Comparison of ENCODE assay signal across 12 mouse cellular contexts in genomic region chr6:99652341-99652740, GRCm38 (mm10). TPM values are rescaled to one million over a fixed set of nuclear protein-coding genes. Genes with fewer than 3 reads are reported as not detected.
A peak's percentile ranks its signal among the peaks of the same experiment; 100 is the strongest.
DNase-seq lines count a peak whose midpoint lies in the region; ATAC-seq and TF ChIP-seq lines count a peak whose summit lies in the region.
"Had no signal": no experiment of that assay in that cellular context is flagged by ENCODE, and none has a peak within 500 bp of the region (broad histone marks: within the 10 kb centered on the region; RNA-seq: fewer than 3 reads in every experiment).

No protein-coding gene starts in this region.

- TF ChIP-seq EP300 in lung, postnatal 0 days (IDR thresholded peaks at IDR 0.05): no peak

- no peak overlapping the region for H3K4me2 ChIP-seq in lung, postnatal 0 days (replicated peaks; ENCODE audit: low read depth, low read length)
- no peak overlapping the region for H3K4me2 ChIP-seq in midbrain, embryonic 15.5 days
- H3K4me2 ChIP-seq: kidney, embryonic 15.5 days; liver, embryonic 15.5 days had no signal

- H3K27ac ChIP-seq in gastrocnemius, adult 2 months: no peak overlapping the region
- H3K27ac ChIP-seq in lung, postnatal 0 days (ENCODE audit: low read length): no peak overlapping the region
- no peak overlapping the region for H3K27ac ChIP-seq in midbrain, embryonic 15.5 days
- H3K27ac ChIP-seq: kidney, embryonic 15.5 days; liver, embryonic 15.5 days had no signal

- no peaks in the 10 kb centered on the region for H3K36me3 ChIP-seq in lung, postnatal 0 days (ENCODE audit: insufficient read depth, low read length)
- no peaks in the 10 kb centered on the region for H3K36me3 ChIP-seq in midbrain, embryonic 15.5 days (replicated peaks)
- H3K36me3 ChIP-seq: liver, embryonic 15.5 days had no signal

- TF ChIP-seq CTCF in gastrocnemius, adult 2 months (IDR thresholded peaks at IDR 0.05): peak; percentile 23
- peak; percentile 46 for TF ChIP-seq CTCF in lung, postnatal 0 days (IDR thresholded peaks at IDR 0.05)
- TF ChIP-seq CTCF in lung, adult 2 months (IDR thresholded peaks at IDR 0.05; ENCODE audit: insufficient read depth, low read length): no peak

- H3K4me3 ChIP-seq in gastrocnemius, adult 2 months: no peak overlapping the region
- no peak overlapping the region for H3K4me3 ChIP-seq in lung, postnatal 0 days (ENCODE audit: low read depth, low read length)
- no peak overlapping the region for H3K4me3 ChIP-seq in lung, adult 2 months (replicated peaks; ENCODE audit: extremely low read depth, low read depth, low read length)
- no peak overlapping the region for H3K4me3 ChIP-seq in midbrain, embryonic 15.5 days
- H3K4me3 ChIP-seq: kidney, embryonic 15.5 days; liver, embryonic 15.5 days had no signal

- H3K4me1 ChIP-seq in lung, postnatal 0 days (ENCODE audit: insufficient read depth, low read depth, low read length): no peaks in the 10 kb centered on the region
- H3K4me1 ChIP-seq in lung, adult 2 months (ENCODE audit: control insufficient read depth, insufficient read depth, low read length): peaks cover 15% of the 10 kb centered on the region
- peaks cover 10% of the 10 kb centered on the region for H3K4me1 ChIP-seq in midbrain, embryonic 15.5 days
- H3K4me1 ChIP-seq: kidney, embryonic 15.5 days; liver, embryonic 15.5 days had no signal

- no peak for TF ChIP-seq POLR2A in lung, adult 2 months (IDR thresholded peaks at IDR 0.05; ENCODE audit: borderline replicate concordance, extremely low read depth, low read depth, low read length)

- no peaks in the 10 kb centered on the region for H3K9me3 ChIP-seq in lung, postnatal 0 days (ENCODE audit: low read length)
- no peaks in the 10 kb centered on the region for H3K9me3 ChIP-seq in midbrain, embryonic 15.5 days
- H3K9me3 ChIP-seq: kidney, embryonic 15.5 days; liver, embryonic 15.5 days had no signal

- WGBS in lung, postnatal 0 days: 72% methylated on average over 2 of the region's 2 CpGs
- WGBS in lung, adult 2 months: 83% methylated on average over 2 of the region's 2 CpGs
- WGBS in midbrain, embryonic 15.5 days: 63% methylated on average over 2 of the region's 2 CpGs

- H3K9ac ChIP-seq in lung, postnatal 0 days (replicated peaks; ENCODE audit: low read depth): no peak overlapping the region
- H3K9ac ChIP-seq in midbrain, embryonic 15.5 days: no peak overlapping the region
- H3K9ac ChIP-seq: kidney, embryonic 15.5 days; liver, embryonic 15.5 days had no signal

- ATAC-seq in lung, postnatal 0 days: no peak
- ATAC-seq in midbrain, embryonic 15.5 days (replicated peaks): 0 out of 2 replicates have a peak, but pooled peaks have one; percentile 21

- no peaks in the 10 kb centered on the region for H3K27me3 ChIP-seq in lung, postnatal 0 days (replicated peaks; ENCODE audit: insufficient read depth, low read length)
- no peaks in the 10 kb centered on the region for H3K27me3 ChIP-seq in midbrain, embryonic 15.5 days (replicated peaks)
- H3K27me3 ChIP-seq: kidney, embryonic 15.5 days; liver, embryonic 15.5 days had no signal

- no peak for DNase-seq in gastrocnemius, adult 2 months
- DNase-seq in gastrocnemius, postnatal 14 days: no peak
- DNase-seq in lung, postnatal 0 days (ENCODE audit: low spot score): peak; percentile 33
- no peak for DNase-seq in lung, adult 2 months
- peak; percentile 24 for DNase-seq in brain, adult 2 months (ENCODE audit: low read depth, low spot score)
- DNase-seq in right cerebral cortex, postnatal 4 days: no peak
- DNase-seq in gastrocnemius, postnatal 4 days (ENCODE audit: low spot score in 2 of 2): no peak
- DNase-seq: cerebellum, postnatal 25 days; heart, postnatal 10 days had no signal

- intact Hi-C loops in gastrocnemius, adult 2 months (cut with DNase I): no loop called here
- intact Hi-C loops in gastrocnemius, postnatal 14 days (cut with DNase I; ENCODE audit: low total_unique reads): no loop called here

RNA-seq across cellular contexts. Expression of gene Eif4e3, which starts 14.2 kb away (rescaled TPM):
- total RNA-seq in gastrocnemius, adult 2 months (2021): 10 to 100 TPM; 23.5 to 29.4 TPM
- 10 to 100 TPM; 16.2 to 17.8 TPM for total RNA-seq in gastrocnemius, postnatal 14 days (2021)
- 21.2 and 24.1 TPM in 2 replicates for polyA plus RNA-seq in lung, postnatal 0 days (2015; fragmentation: Nextera tagmentation; extraction: Ambion mirVana)
- polyA plus RNA-seq in lung, adult 2 months (2012; rRNA removed): 10.8 and 15.2 TPM in 2 replicates
- polyA plus RNA-seq in midbrain, embryonic 15.5 days (2015; fragmentation: Nextera tagmentation; extraction: Ambion mirVana): 8.6 TPM in 2 replicates
- total RNA-seq in gastrocnemius, postnatal 4 days (2021): 10 to 100 TPM; 11.3 to 12.1 TPM

RNA-seq across cellular contexts. Expression of gene Gm20696, which starts 14.3 kb away (rescaled TPM):
- 1 to 10 TPM; 1.2 to 1.3 TPM for total RNA-seq in gastrocnemius, adult 2 months (2021)
- under 1 TPM; 0.73 to 0.90 TPM for total RNA-seq in gastrocnemius, postnatal 14 days (2021)
- polyA plus RNA-seq in lung, postnatal 0 days (2015; fragmentation: Nextera tagmentation; extraction: Ambion mirVana): 1.7 and 2.3 TPM in 2 replicates
- 0.71 and 1.4 TPM in 2 replicates for polyA plus RNA-seq in lung, adult 2 months (2012; rRNA removed)
- 2.9 and 4.7 TPM in 2 replicates for polyA plus RNA-seq in midbrain, embryonic 15.5 days (2015; fragmentation: Nextera tagmentation; extraction: Ambion mirVana)
- total RNA-seq in gastrocnemius, postnatal 4 days (2021): 1 to 10 TPM; 4.1 to 5.4 TPM

RNA-seq across cellular contexts. Expression of gene Gpr27, which starts 40.1 kb away (rescaled TPM):
- 1 to 10 TPM in 1 of 2 experiments, under 1 TPM in 1; 0.20 to 1.1 TPM for total RNA-seq in gastrocnemius, adult 2 months (2021)
- 1 to 10 TPM; 1.8 to 2.3 TPM for total RNA-seq in gastrocnemius, postnatal 14 days (2021)
- 2.0 and 2.3 TPM in 2 replicates for polyA plus RNA-seq in lung, postnatal 0 days (2015; fragmentation: Nextera tagmentation; extraction: Ambion mirVana)
- 3.0 and 4.2 TPM in 2 replicates for polyA plus RNA-seq in lung, adult 2 months (2012; rRNA removed)
- 21.4 and 24.6 TPM in 2 replicates for polyA plus RNA-seq in midbrain, embryonic 15.5 days (2015; fragmentation: Nextera tagmentation; extraction: Ambion mirVana)
- 1 to 10 TPM; 4.7 to 5.8 TPM for total RNA-seq in gastrocnemius, postnatal 4 days (2021)

Comparison
In these comparisons a context has a peak if more than half of its experiments do, and no peak if none do; other contexts are left out.
1. DNase-seq: peak in lung, postnatal 0 days (single experiment) and brain, adult 2 months (single experiment); none in gastrocnemius, adult 2 months (single experiment), gastrocnemius, postnatal 14 days (single experiment), lung, adult 2 months (single experiment), right cerebral cortex, postnatal 4 days (single experiment) and gastrocnemius, postnatal 4 days (0 of 2).